Mouse (Mus musculus): Measurements from ENCODE around the gene Gm10031.

DNA sequence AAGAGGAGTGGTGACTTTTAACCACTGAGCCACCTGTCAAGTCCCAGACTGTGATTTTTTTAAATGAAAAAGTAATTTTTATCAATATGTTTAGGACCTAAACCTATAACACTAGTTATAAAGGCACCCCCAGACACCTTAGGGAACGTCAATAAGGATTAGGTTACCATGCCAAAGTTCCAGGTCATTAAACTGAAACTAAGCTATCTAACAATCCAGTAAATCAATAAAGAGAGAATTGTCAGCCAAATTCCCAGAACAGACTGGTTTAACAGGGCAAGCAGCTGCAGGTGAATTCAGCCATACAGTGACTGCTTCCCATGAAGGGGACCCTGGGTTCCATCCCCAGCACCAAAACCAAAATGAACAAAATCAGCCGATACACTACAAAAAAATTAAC, 17.9 kb upstream of the Gm10031 start:
- TF ChIP-seq CTCF (IDR thresholded peaks at IDR 0.05; ENCODE audit: control insufficient read depth, insufficient read depth, low read length) (no peak), POLR2A (IDR thresholded peaks at IDR 0.05; ENCODE audit: borderline replicate concordance, control insufficient read depth, low read depth, low read length) (no peak)

Data from bone marrow, adult 2 months (tissue).